Mouse (Mus musculus) ovary, adult 18-20 months (tissue): Measurements from ENCODE around the gene Srrm2.

Experiments
- DNase-seq: peaks from one replicate; pipeline ENCODE4 v3.0.0; 2022; ENCODE audit warnings: low spot score, mixed read lengths

The Srrm2 gene

DNA sequence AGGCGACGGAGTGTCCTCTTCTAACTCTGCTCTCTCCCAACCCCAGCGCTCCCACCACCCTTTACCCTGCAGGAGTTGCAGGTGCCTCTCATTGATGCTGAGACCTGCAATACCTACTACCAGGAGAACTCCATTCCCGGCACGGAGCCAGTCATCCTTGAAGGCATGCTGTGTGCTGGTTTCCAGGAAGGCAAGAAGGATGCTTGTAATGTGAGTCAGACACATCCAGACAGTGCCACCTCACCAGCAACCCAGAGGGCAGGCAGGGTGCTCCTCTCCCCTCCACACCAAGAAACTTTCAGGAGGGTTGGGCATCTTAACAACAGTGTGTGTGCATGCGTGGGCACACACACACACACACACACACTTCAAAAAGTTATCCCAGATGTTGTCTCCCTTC lies 66.9 kb downstream of the Srrm2 start:
- no peak for DNase-seq

DNA sequence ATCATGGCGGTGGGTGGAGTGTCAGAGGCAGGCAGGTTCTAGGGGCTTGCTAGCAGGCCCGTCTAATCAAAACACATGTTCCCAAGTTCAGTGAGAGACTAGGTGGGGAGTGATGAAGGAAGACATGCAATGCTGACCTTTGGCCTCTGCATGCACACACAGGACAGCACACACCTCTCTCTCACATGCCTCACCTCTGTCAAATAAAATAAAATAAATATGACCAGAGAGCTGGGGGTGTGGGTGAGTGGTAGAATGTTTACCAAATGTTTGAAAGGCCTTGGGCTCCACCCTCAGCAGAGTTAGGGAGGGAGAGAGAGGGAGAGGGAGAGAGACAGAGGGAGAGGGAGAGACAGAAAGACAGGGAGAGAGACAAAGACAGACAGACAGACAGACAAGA lies 67.6 kb downstream of the Srrm2 start:
- no peak for DNase-seq

GRCm38 (mm10) chr17:23862926-23863325 lies 72.6 kb downstream of the Srrm2 start:
- DNase-seq, result no peak

DNA sequence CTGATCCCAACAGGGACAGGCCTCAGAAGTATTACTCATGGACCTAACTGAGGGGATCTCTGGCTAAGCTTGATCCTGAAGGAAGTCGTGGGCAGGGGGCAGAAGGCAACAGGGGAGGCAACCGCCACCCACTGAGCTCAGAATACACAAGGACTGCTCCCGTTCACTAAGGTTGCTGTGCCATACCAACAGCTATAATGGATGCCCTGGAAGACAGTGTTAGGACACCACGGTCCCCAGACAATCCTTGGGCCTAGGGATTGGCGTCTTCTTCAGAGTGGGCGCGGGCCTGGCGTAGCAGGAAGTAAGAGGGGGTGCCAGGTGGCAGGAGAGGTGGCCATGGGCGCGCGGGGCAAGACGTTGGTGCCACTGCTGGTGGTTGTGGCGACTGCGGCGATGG lies 77.4 kb downstream of the Srrm2 start, which contains the start of gene Prss21:
Gene Prss21, plus strand, starts transcription at position 301 of the 400 bp plus-strand sequence.
- DNase-seq, result no peak

- no peak for DNase-seq
Measured at GRCm38 (mm10) chr17:23868513-23868912, 78.2 kb downstream of the Srrm2 start.
